ENCODE assay signal across 18 mouse cellular contexts in genomic region chr1:181049328-181049842, GRCm38 (mm10). TPM values are rescaled to one million over a fixed set of nuclear protein-coding genes. Genes with fewer than 3 reads are reported as not detected.
DNase-seq lines count a peak whose midpoint lies in the region; ATAC-seq and TF ChIP-seq lines count a peak whose summit lies in the region.
"Had no signal": no experiment of that assay in that cellular context is flagged by ENCODE, and none has a peak within 500 bp of the region (broad histone marks: within the 10 kb centered on the region; RNA-seq: fewer than 3 reads in every experiment).

No protein-coding gene starts in this region.

- H3K36me3 ChIP-seq in embryonic facial prominence, embryonic 11.5 days (replicated peaks; ENCODE audit: control insufficient read depth, insufficient read depth, low read depth, low read length): no peaks in the 10 kb centered on the region
- H3K36me3 ChIP-seq in embryonic facial prominence, embryonic 10.5 days (replicated peaks): no peaks in the 10 kb centered on the region
- no peaks in the 10 kb centered on the region for H3K36me3 ChIP-seq in liver, postnatal 0 days (replicated peaks; ENCODE audit: insufficient read depth, low read length)
- H3K36me3 ChIP-seq in liver, embryonic 12.5 days: no peaks in the 10 kb centered on the region
- no peaks in the 10 kb centered on the region for H3K36me3 ChIP-seq in E14TG2a.4 (ENCODE audit: insufficient read depth, low read length)
- H3K36me3 ChIP-seq: embryonic facial prominence, embryonic 13.5 days; forebrain, embryonic 15.5 days; heart, embryonic 12.5 days; hindbrain, embryonic 10.5 days; limb, embryonic 13.5 days had no signal

- no peak for TF ChIP-seq POLR2A in cortical plate, adult 2 months (IDR thresholded peaks at IDR 0.05; ENCODE audit: extremely low read depth, insufficient read depth, low read length)

- H3K27ac ChIP-seq in embryonic facial prominence, embryonic 11.5 days (replicated peaks; ENCODE audit: low read depth, low read length): no peak overlapping the region
- H3K27ac ChIP-seq in embryonic facial prominence, embryonic 10.5 days (replicated peaks): no peak overlapping the region
- no peak overlapping the region for H3K27ac ChIP-seq in liver, postnatal 0 days (ENCODE audit: low read depth)
- no peak overlapping the region for H3K27ac ChIP-seq in liver, embryonic 12.5 days
- no peak overlapping the region for H3K27ac ChIP-seq in cortical plate, adult 2 months (ENCODE audit: insufficient read depth, low read length)
- H3K27ac ChIP-seq: embryonic facial prominence, embryonic 13.5 days; forebrain, embryonic 15.5 days; hindbrain, embryonic 10.5 days; limb, embryonic 13.5 days had no signal

- H3K27me3 ChIP-seq in embryonic facial prominence, embryonic 11.5 days (ENCODE audit: control insufficient read depth, insufficient read depth, low read length): no peaks in the 10 kb centered on the region
- no peaks in the 10 kb centered on the region for H3K27me3 ChIP-seq in embryonic facial prominence, embryonic 10.5 days (replicated peaks; ENCODE audit: low read depth, poor library complexity, severe bottlenecking)
- H3K27me3 ChIP-seq in liver, postnatal 0 days (ENCODE audit: insufficient read depth, low read length): no peaks in the 10 kb centered on the region
- H3K27me3 ChIP-seq in liver, embryonic 12.5 days (replicated peaks): peaks cover 19% of the 10 kb centered on the region; the same call in 1 of the 2 replicates
- H3K27me3 ChIP-seq in E14TG2a.4 (ENCODE audit: insufficient read depth, low read length): no peaks in the 10 kb centered on the region
- H3K27me3 ChIP-seq: embryonic facial prominence, embryonic 13.5 days; forebrain, embryonic 15.5 days; limb, embryonic 13.5 days had no signal

- peak; percentile 41 for DNase-seq in embryonic facial prominence, embryonic 11.5 days (ENCODE audit: low spot score)
- no peak for DNase-seq in embryonic facial prominence, embryonic 10.5 days (ENCODE audit: low spot score)
- DNase-seq in liver, postnatal 0 days: no peak
- DNase-seq in spleen, adult 18-20 months: no peak
- DNase-seq in urinary bladder, postnatal 36 days (ENCODE audit: low spot score in 2 of 2): no peak
- DNase-seq: adrenal gland, postnatal 25 days; cerebellum, adult 18-20 months; gastrocnemius, postnatal 14 days; kidney, postnatal 25 days had no signal

- peak; percentile 56 for TF ChIP-seq CTCF in liver, postnatal 0 days (IDR thresholded peaks at IDR 0.05; ENCODE audit: low read depth)
- TF ChIP-seq CTCF in E14TG2a.4 (conservative IDR thresholded peaks at IDR 0.05; ENCODE audit: low read length): peak; percentile 51
- peak; percentile 30; the same call in 1 of the 2 replicates for TF ChIP-seq CTCF in cortical plate, adult 2 months (IDR thresholded peaks at IDR 0.05; ENCODE audit: extremely low read depth, insufficient read depth, low read length)

- no peak for ATAC-seq in embryonic facial prominence, embryonic 11.5 days (replicated peaks; ENCODE audit: insufficient number of reproducible peaks, low FRiP score, low TSS enrichment, low read depth)
- ATAC-seq in liver, postnatal 0 days: no peak
- no peak for ATAC-seq in liver, embryonic 12.5 days
- ATAC-seq: forebrain, embryonic 15.5 days had no signal

- H3K4me2 ChIP-seq in embryonic facial prominence, embryonic 11.5 days (ENCODE audit: low read depth, low read length): no peak overlapping the region
- no peak overlapping the region for H3K4me2 ChIP-seq in liver, postnatal 0 days (ENCODE audit: low read depth, low read length)
- no peak overlapping the region for H3K4me2 ChIP-seq in liver, embryonic 12.5 days
- H3K4me2 ChIP-seq: embryonic facial prominence, embryonic 13.5 days; forebrain, embryonic 15.5 days; heart, embryonic 12.5 days; limb, embryonic 13.5 days had no signal

- no peaks in the 10 kb centered on the region for H3K4me1 ChIP-seq in embryonic facial prominence, embryonic 11.5 days (ENCODE audit: control insufficient read depth, insufficient read depth, low read length)
- no peaks in the 10 kb centered on the region for H3K4me1 ChIP-seq in embryonic facial prominence, embryonic 10.5 days
- H3K4me1 ChIP-seq in liver, postnatal 0 days (ENCODE audit: insufficient read depth): peaks cover 3% of the 10 kb centered on the region; the same call in 1 of the 2 replicates
- H3K4me1 ChIP-seq in liver, embryonic 12.5 days: no peaks in the 10 kb centered on the region
- H3K4me1 ChIP-seq in E14TG2a.4 (replicated peaks; ENCODE audit: low read depth, low read length): no peaks in the 10 kb centered on the region
- H3K4me1 ChIP-seq in cortical plate, adult 2 months (ENCODE audit: control insufficient read depth, insufficient read depth, low read length): no peaks in the 10 kb centered on the region
- H3K4me1 ChIP-seq: embryonic facial prominence, embryonic 13.5 days; forebrain, embryonic 15.5 days; heart, embryonic 12.5 days; hindbrain, embryonic 10.5 days; limb, embryonic 13.5 days had no signal

- H3K9me3 ChIP-seq in embryonic facial prominence, embryonic 11.5 days (replicated peaks; ENCODE audit: control insufficient read depth, low read length): no peaks in the 10 kb centered on the region
- H3K9me3 ChIP-seq in embryonic facial prominence, embryonic 10.5 days: no peaks in the 10 kb centered on the region
- H3K9me3 ChIP-seq in liver, postnatal 0 days (ENCODE audit: low read length): no peaks in the 10 kb centered on the region
- no peaks in the 10 kb centered on the region for H3K9me3 ChIP-seq in liver, embryonic 12.5 days (replicated peaks)
- no peaks in the 10 kb centered on the region for H3K9me3 ChIP-seq in E14TG2a.4 (ENCODE audit: low read length)
- H3K9me3 ChIP-seq: embryonic facial prominence, embryonic 13.5 days; forebrain, embryonic 15.5 days; heart, embryonic 12.5 days; hindbrain, embryonic 10.5 days; limb, embryonic 13.5 days had no signal

- H3K9ac ChIP-seq in embryonic facial prominence, embryonic 11.5 days (replicated peaks; ENCODE audit: low read length): no peak overlapping the region
- no peak overlapping the region for H3K9ac ChIP-seq in liver, postnatal 0 days (replicated peaks)
- H3K9ac ChIP-seq in liver, embryonic 12.5 days: no peak overlapping the region
- H3K9ac ChIP-seq: embryonic facial prominence, embryonic 13.5 days; forebrain, embryonic 15.5 days; heart, embryonic 12.5 days; limb, embryonic 13.5 days had no signal

- no peak for TF ChIP-seq EP300 in liver, postnatal 0 days (IDR thresholded peaks at IDR 0.05; ENCODE audit: low read depth)

- H3K4me3 ChIP-seq in embryonic facial prominence, embryonic 11.5 days (ENCODE audit: low read depth, low read length): no peak overlapping the region
- H3K4me3 ChIP-seq in embryonic facial prominence, embryonic 10.5 days: no peak overlapping the region
- H3K4me3 ChIP-seq in liver, postnatal 0 days (ENCODE audit: low read depth, low read length): no peak overlapping the region
- H3K4me3 ChIP-seq in liver, embryonic 12.5 days: no peak overlapping the region
- H3K4me3 ChIP-seq in E14TG2a.4 (replicated peaks; ENCODE audit: low read length): no peak overlapping the region
- H3K4me3 ChIP-seq in cortical plate, adult 2 months (ENCODE audit: insufficient read depth, low read length): no peak overlapping the region
- H3K4me3 ChIP-seq: embryonic facial prominence, embryonic 13.5 days; forebrain, embryonic 15.5 days; heart, embryonic 12.5 days; hindbrain, embryonic 10.5 days; limb, embryonic 13.5 days had no signal

RNA-seq across cellular contexts. Expression of gene 9130409I23Rik, which starts 1.7 kb away (rescaled TPM):
- polyA plus RNA-seq in embryonic facial prominence, embryonic 11.5 days (2014; fragmentation: Nextera tagmentation; extraction: Ambion mirVana): not detected in 2 replicates
- not detected in 2 replicates for polyA plus RNA-seq in embryonic facial prominence, embryonic 10.5 days (2016; fragmentation: Nextera tagmentation; extraction: Ambion mirVana)
- polyA plus RNA-seq in liver, postnatal 0 days (2015; fragmentation: Nextera tagmentation; extraction: Ambion mirVana): 0.45 and 0.53 TPM in 2 replicates
- 0.08 TPM in 1 of 2 replicates, not detected in the other for polyA plus RNA-seq in liver, embryonic 12.5 days (2016; fragmentation: Nextera tagmentation; extraction: Ambion mirVana)
- not detected in 2 replicates for polyA plus RNA-seq in cortical plate, adult 2 months (2012; rRNA removed)
- polyA plus RNA-seq: embryonic facial prominence, embryonic 13.5 days; heart, embryonic 12.5 days; hindbrain, embryonic 10.5 days; limb, embryonic 13.5 days; lung, embryonic 16.5 days had no signal

RNA-seq across cellular contexts. Expression of gene Ephx1, which starts 28.7 kb away (rescaled TPM):
- polyA plus RNA-seq in embryonic facial prominence, embryonic 11.5 days (2014; fragmentation: Nextera tagmentation; extraction: Ambion mirVana): 1.4 and 2.1 TPM in 2 replicates
- polyA plus RNA-seq in embryonic facial prominence, embryonic 10.5 days (2016; fragmentation: Nextera tagmentation; extraction: Ambion mirVana): 0.41 and 0.46 TPM in 2 replicates
- 81.9 and 83.5 TPM in 2 replicates for polyA plus RNA-seq in liver, postnatal 0 days (2015; fragmentation: Nextera tagmentation; extraction: Ambion mirVana)
- 2.1 and 2.2 TPM in 2 replicates for polyA plus RNA-seq in liver, embryonic 12.5 days (2016; fragmentation: Nextera tagmentation; extraction: Ambion mirVana)
- polyA plus RNA-seq in cortical plate, adult 2 months (2012; rRNA removed): 30.5 and 37.7 TPM in 2 replicates
